Mouse (Mus musculus): ENCODE measurements at regions not wholly inside any gene's neighbourhood (a gene's known extent, or its start where the extent isn't known, plus 50 kb on each side); places are given as distances from the start of the nearest gene placed in this dataset.

GRCm38 (mm10) chr12:32286652-32287051 is 78.2 kb upstream of the Pik3cg start:
- no peak for TF ChIP-seq TCF12 (IDR thresholded peaks at IDR 0.05; ENCODE audit: insufficient read depth, poor library complexity, severe bottlenecking)
- no peak for TF ChIP-seq POLR2AphosphoS2 (IDR thresholded peaks at IDR 0.05; ENCODE audit: insufficient read length, low read depth)
- TF ChIP-seq USF1 (IDR thresholded peaks at IDR 0.05; ENCODE audit: low read depth), result no peak
- TF ChIP-seq POLR2A (IDR thresholded peaks at IDR 0.05; ENCODE audit: insufficient read length, low read depth), result no peak

Data from myocyte (in vitro differentiated cells).